Mouse (Mus musculus) MEL-GATA-1-ER (cell line): Measurements from ENCODE around the gene Zfyve9.
A peak's percentile ranks its signal among the peaks of the same experiment; 100 is the strongest.
"Not testable (repeated sequence)": the region's sequence is repeated elsewhere in the genome, so short reads cannot be mapped to it uniquely, and the experiment has no call there.

Source experiments
- DNase-seq: peaks from one replicate; pipeline ENCODE4 v3.0.0-alpha.2; 2012; ENCODE audit warnings: low read depth; ENCODE audit errors: extremely low read depth

Gene Zfyve9

DNA sequence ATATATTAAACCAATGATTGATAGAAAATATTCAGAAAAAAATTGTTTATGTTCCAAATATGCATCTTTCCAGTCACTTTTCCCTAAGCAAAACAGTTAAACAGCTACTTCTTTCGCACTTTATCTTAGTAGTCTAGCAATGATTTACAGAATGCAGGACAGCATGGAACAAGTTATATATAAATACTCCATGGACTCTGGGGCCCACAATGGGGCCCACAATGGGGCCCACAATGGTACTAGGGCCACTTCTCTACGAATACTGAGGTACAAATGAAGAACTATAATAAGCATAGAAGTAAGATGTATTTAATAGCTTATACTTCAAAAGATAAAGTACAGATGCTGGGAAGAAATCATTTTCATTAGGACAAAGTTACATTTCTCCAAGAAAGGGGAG, 56.5 kb downstream of the Zfyve9 start:
- no peak for DNase-seq

DNA sequence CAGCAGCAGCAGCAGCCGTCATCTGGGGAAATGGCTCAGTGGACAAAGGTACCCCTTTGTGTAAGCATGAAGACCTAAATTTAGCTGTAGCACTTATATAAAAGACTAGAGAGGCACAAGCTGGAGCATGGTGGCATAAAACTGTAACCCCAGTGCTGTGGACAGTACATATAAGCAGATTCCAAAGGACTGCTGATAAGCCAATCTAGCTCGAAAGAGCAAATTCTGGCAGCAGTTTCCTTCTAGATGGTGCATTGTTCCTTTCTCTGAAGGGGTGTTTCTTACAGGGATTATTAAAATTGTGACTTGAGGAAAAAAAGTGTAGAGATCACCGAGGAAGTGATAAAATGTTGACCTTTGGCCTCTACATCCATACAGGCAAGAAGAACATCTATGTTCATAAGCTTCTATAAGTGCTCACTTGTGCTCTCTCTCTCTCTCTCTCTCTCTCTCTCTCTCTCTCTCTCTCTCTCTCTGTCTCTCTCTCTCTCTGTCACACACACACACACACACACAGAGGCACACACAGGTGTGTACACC, 59.3 kb downstream of the Zfyve9 start:
- DNase-seq, result peak; percentile 1

DNA sequence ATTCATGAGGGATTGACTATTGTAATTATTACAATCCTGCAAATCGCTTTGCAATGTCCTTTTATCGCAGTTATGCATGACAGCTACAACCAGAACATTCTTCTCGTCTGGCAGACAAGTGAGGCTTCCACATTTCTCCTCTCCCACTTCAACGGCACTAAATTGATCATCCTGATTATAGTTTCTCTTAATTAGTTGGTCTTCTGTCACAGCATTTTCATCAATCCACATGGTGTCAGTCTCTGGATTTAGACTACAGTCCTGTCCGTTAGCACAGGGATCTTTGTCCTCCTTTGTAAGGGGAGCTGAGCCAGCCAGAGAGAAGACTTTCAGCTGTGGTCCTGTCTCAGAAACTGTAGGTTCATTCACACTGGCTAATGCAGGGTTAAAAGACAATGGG, 61.2 kb downstream of the Zfyve9 start, which contains the start of gene 3110021N24Rik:
Gene 3110021N24Rik, plus strand, starts transcription at position 301 of the 400 bp plus-strand sequence.
- DNase-seq, result no peak

DNA sequence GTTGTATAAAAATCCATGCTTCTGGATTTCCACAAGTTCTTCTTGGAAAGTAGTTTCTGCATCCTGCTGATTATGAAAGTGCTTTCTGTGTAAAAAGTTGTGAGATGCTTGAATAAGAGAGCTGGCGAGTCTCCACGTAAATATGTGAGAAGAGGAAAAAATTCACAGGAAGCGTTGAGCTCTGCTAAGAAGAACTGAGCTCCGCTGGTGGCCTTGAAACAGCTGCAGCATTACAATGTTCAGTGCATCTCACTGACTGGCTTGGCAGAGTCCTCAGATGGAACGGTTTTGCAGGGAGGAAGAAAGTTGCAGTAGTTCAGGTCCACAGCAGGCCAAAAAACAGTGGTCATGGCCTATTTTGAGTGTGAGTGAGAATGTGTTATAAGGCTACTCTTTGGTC, 72.4 kb downstream of the Zfyve9 start:
- no peak for DNase-seq

DNA sequence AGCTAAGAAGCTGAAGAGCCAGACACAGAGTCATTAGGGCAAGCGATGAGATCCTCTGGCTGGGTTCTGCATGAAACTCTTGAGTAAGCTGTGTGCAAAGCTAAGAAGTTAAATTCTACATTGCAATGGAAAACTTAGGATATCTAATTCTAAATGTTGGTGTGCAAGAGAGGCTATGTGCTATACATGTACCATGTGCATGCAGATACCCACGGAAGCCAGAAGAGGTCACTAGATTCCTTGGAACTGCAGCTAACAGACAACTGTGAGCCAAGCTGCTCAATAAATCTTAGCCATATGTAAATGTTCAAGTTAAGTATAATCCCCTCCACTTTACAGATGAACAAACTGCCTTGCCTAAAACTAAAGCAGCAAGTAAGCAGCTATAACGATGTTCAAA, 83.7 kb downstream of the Zfyve9 start:
- peak; percentile 27 for DNase-seq

DNA sequence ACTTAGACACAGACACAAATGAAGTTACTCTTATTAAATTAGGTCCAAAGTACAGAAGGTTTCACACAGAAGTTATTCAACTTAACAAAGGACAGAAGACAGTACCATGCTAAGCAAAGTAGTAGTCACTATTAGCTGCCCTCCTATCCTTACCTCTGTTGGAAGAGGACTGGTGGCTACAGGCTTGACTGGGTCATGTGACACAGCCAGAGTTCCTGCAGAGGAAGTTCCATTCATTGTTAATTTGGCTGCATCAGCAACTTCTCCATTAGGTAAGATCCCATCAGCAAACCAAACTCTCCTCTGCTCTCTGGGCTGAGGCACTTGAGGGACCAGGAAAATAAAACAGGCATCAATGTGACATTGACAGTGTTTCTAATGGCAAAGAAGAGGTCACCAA, 89.1 kb downstream of the Zfyve9 start:
- peak; percentile 6 for DNase-seq

DNA sequence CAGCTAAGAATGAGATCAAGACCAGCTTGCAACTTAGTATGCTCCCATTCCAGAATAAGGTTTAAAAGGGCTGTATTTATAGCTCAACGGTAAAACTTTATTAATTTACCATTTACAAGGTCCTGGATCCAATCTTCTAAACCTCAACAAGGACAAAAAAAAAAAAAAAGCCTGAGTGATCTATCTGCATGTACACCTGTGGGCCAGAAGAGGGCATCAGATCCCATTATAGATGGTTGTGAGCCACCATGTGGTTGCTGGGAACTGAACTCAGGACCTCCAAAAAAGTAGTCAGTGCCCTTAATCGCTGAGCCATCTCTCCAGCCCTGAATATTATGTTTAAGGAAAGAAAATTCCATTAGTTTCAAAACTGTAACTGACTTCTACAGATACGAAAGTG, 90.1 kb downstream of the Zfyve9 start:
- peak; percentile 20 for DNase-seq

DNA sequence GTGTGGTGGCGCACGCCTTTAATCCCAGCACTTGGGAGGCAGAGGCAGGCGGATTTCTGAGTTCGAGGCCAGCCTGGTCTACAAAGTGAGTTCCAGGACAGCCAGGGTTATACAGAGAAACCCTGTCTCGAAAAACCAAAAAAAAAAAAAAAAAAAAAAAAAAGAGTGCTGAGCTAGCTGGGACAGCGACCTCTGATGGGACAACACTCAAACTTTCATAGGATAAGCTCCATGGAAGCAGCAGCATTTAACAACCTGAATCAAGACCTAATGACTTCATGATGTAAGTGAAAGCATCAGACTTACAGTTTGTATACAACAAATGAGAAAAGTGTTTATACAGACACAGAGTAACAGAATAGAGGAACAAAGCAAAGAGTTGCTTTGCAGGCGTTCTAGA, 93.5 kb downstream of the Zfyve9 start:
- not testable (repeated sequence) for DNase-seq

DNA sequence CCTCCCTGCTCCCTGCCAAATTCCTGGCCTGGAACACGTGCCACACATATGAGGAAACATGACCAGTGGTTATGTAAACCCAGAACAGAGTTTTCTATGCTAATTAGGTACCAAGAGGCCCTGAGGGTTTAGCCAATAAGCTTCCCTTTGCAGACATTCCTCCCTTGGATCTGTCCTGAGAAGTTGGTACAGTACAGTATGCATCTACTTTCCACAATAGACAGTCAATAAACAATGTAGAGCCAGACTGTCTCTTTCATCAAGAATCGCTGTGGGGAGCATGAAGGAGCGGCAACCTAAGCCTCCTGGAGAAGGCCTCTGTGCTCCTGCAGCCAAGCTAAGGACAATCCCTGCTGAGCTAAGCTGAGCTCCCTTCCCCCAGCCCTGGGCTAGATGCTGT, 94.4 kb downstream of the Zfyve9 start:
- no peak for DNase-seq

DNA sequence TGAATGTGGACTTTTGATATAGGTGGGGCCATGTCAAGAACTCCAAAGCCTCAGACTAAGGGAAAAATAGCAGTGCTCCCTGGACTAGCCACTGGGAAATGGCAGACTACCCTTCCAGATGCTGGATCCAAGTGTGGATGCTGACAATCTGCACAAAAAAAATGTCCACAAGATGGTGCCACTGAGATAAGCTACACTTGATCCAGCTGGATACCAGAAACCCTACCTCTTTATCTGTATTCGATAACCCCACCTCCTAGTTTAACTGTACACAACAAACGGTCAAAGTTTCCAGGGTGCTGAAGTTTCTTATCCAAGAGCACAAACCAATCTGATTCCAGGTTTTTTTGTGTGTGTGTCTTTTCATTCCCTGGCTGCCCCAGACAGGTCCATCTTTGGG, 116.2 kb downstream of the Zfyve9 start:
- no peak for DNase-seq

DNA sequence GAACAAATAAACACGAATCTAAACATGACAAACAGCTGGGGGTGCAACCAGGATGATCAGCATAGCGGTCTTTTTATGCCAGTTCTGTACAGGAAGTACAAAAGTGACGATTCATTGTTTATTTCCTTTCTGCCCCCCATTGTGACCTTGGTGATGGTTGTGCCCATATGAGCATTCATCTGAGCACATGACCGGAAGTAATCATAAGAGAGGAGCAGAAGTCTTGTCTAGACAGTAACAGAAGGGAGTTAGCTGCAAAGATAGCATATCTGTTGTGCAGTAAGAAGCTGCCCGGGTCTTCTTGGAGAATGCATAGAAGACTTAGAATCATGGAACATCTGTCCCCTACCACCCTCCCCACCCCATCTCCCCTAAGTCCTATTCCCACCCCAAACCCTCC, 141.8 kb downstream of the Zfyve9 start:
- DNase-seq, result no peak

DNA sequence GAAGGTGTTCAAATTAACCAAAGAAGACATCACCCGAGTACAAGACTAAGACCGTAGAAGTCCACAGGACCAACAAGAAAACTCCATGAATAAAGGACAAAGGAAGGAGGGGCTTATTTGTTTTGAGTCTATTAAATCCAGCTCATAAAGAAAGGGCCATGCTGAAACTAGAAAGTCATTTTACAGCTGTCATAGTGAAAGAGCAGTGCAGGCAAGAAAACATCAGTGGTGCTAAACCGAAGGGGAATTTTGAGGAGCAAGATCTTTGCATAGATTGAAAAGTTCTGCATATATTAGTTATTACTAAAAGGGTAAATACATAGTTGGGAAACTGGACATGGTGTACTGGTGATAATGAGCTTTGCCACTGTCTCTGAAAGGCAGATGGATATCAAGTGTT, 142.9 kb downstream of the Zfyve9 start:
- DNase-seq, result no peak

DNA sequence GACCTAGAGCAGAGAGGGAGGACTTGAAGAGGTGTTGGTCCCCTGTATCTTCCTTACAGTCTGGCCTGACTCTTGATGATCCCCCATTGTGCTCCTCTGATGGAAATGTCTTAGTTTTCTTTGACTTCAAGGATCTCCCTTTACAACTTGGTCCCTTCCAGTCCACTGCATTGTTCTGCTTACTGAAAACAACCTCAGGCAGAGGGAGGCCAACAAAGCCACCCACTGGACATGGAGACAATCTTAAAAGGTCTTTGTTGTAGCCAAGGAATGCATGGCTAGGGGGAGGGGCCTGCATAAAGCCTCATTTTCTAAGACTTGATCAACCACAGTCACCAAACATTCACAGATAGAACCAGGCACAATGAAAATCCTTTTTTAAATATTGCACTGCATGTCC, 145.5 kb downstream of the Zfyve9 start:
- DNase-seq, result no peak

DNA sequence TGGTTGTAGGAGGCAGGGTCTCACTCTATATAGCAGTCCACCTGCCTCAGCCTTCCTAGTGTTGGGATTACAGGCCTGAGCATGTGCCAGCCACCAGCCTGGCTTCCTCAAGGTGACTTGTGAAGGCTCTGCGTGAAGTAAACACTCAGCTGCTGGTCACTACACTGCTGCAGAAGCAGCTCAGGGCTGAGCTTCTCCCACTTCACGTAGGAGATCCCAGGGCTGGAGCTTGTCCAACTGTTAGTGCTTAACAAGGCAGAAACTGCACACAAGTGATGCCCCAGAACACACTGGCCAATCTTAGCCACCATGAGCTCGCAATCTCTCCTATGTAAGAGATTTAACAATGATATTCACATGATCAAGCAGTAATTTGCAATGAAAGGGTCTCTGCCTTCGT, 145.9 kb downstream of the Zfyve9 start:
- DNase-seq, result no peak

DNA sequence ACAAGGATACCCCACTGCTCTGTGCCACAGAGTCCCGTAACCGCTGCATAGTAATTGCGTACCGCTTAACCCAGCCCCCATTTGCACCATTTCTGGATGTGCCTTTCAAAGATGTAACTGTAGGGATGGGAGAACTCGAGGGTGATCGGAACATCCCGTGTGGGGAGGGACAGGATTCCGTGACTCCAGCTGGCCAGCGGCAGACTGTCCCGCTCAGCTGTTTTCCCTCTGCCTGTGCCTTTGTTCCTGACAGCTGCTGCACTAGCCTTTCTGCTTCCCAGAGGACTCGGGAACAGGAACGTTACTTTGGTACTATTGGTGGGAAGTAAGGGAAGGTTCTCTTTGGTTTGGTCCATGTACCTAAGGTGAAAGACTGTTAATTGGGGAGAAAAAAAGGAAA, 146.9 kb downstream of the Zfyve9 start:
- no peak for DNase-seq

DNA sequence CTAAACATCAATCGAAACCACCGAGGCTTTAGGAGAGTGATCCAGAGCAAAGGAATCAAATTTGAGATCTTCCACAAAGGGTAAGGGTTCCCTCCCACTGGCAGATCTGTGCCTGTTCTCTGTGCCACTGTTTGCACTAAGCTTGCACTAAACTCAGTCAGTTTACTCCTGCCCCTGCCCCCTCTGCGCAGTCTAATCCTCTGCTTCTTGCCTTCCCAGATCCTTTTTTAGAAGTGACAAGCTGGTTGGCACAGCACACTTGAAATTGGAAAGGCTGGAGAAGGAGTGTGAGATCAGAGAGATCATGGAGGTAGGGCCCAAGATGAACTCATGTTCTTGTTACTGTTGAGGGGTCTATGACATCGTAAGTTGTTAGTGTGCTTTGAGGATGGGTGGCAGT, 149.0 kb downstream of the Zfyve9 start:
- no peak for DNase-seq

DNA sequence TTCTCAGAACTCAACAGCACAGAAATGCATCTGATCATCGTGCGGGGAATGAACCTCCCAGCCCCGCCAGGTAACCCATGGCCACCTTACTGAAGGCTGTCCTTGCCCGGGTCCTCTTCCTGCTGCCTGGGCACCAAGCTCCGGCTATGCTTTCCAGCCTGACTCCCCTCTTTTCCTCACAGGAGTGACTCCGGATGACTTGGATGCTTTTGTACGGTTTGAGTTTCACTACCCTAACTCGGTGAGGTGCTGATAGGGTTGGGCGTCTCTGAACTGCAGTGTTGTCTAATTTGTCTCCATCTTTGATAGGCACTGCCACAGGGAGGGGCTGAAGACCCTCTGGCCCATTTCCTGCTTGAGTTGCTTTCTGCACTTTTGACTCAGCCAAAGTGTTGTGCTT, 150.5 kb downstream of the Zfyve9 start:
- no peak for DNase-seq

DNA sequence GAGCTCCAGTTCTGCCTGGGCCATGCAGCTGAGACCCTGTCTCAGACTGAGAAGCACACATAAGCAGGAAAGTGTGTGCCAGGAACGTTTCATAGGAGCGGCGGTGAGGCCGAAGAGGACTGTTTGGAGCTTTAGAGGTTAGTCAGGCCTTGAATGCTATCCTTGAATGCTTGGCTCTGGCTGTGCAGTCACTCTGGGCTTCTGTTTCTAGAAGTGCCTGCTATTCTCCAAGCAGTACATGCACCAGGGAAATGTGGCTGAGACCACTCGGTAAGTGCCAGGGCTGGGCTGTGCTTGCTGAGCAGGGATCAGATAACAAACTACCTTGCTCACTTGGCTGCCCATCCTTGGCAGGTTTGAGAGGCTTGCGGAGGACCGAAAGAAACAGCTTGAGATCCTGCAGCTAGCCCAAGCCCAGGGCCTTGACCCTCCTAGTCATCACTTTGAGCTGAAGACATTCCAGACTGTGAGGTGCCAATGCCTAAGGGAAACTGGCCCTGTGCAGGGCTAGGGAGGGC, 151.2 kb downstream of the Zfyve9 start:
- DNase-seq, result no peak

DNA sequence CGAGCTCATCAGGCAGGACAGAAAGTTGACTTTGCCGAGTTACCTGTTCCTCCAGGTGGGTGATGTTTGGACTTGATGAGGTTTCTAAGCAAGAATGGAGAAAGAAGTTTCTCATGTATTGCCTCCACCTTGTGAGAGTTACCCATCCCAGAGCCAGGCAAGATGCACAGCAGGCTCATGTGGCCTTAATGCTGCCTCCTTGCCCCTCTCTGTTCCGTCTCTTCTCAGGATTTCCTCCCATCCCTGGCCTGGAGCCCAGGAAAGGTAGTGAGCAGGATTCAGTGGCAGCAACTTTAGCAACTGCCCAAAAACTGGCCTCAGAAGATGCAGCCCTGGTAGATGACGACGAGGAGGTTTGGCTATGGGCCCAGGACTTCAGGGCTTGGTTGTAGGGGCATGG, 153.5 kb downstream of the Zfyve9 start:
- no peak for DNase-seq

DNA sequence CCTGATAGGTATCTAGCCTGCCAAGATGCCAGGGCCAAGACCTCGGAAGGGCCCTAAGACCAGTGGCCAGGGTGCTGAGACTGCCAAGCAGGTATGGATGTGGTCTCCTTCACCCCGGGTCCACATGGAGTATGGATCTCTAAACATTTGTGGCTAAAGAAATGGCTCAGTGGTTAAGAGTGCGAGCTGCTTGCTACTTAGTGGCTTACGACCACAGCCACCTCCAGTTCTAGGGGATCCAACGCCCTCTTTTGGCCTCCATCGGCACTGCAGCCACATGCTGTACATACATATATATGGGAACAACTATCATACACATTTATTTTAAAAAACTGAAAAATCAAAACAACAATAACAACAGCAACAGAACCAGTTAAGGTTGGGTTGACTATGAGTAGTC, 159.1 kb downstream of the Zfyve9 start:
- DNase-seq, result no peak

DNA sequence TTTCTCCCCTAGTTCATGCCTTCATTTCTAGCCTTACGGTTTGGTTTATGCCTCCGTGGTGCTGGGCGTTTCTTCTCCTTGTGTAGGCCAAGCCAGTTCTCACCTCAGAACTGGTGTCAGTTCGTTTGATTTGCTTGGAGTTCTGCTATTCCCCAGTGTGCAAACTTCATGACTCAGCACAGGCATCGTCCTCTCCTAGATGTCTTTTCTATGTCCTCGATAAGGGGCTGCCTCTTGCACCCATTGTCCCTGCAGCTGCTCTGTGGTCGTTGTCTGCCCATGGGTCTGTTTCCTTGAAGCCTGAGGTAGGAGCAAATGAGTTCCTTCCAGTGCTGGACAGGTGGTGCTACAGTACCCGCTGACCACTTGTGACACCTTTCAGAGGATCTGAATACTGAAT, 160.1 kb downstream of the Zfyve9 start:
- DNase-seq, result no peak

DNA sequence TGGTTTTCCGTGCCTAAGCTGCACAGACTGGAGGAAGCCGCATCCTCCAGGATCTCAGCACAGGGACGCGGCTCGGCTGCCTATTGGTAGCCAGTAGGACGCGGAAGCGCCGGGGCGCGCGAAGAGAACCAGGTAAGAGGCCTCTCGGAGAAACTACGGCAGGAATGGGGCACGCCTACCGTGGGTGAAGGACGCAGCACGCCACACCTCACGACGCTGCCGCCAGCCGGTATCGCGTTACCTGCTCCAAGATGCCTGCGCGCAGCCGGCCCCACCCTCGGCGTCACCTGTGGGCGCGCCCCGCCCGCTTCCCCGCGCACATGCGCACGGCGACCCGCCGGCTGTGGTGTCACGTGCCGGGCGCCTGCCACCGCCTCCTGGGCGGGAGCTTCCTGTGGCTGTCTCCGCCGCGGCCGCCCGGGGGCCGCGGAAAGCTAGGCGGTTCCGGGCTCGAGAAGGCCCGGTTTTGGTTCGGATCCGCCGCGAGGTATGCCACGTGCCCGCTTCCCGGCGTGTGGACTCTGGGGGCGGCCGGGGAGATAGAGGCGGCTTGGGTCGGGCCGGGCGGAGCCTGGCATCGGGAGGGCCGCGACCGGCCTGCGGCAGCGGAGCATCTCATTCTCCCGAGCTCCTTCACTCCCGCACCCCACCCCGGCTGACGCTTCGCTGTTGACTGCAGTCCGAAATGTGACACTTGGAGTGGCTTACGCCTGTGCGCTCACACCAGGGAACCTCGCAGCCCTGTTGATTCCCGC, 160.8 kb downstream of the Zfyve9 start, which contains the start of gene Cc2d1b:
Gene Cc2d1b, plus strand, starts transcription at position 354 of the 755 bp plus-strand sequence.
- peak; percentile 66 for DNase-seq

DNA sequence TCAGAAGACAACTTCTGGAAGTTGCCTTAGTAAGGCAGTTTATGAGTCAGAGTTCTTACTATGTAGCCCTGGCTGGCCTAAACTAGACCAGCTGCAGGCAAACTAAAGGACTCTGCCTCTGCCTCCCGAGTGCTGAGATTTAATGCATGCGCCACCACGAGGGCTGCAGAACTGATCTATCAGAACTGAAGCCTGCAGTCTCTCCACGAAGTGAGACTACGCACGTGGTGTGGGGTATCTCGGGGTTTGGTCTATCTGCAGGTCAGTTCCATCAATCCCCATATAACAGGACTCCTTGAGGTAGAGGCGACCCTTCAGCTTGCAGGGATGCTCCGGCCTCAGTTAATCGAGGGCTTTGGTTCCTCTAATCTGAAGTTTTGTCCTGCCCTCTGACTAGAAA, 161.4 kb downstream of the Zfyve9 start:
- DNase-seq, result no peak
